Mouse (Mus musculus) kidney, adult 2 months (tissue): ENCODE results near the gene Shmt2.

Experiments
- CTCF ChIP-seq: fragments of 200-500 bp; conservative IDR thresholded peaks from 2 replicates; pipeline ENCODE4 v1.5.1; 2011; ENCODE audit warnings: low read depth, mild to moderate bottlenecking, control low read depth, low read length, moderate library complexity, mixed read lengths; ENCODE audit not compliant: insufficient read depth, insufficient read length
- POLR2A ChIP-seq: fragments of 200-500 bp; IDR thresholded peaks from one replicate; pipeline ENCODE4 v1.6.1; 2011; ENCODE audit warnings: low read depth, low read length, control low read depth

DNA sequence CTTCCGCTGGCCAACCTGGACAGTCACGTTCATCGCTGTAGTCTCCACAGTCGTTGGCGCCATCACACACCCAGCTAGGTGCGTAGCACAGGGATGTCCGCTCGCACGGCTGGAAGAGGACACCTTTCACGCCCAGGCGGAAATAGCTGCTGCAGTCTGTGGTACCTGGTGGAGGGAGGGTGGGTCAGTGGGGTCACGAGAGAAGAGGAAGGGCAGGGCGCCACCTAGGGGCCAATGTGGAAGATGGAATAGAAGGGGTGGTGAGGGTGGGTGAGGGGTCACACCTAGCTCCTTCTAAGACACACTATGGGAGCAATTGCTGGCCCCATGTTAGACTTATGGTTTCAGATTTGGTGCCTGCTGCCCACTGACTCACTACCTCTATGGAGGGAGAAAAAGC lies 35.2 kb upstream of the Shmt2 start:
- TF ChIP-seq CTCF (peak; percentile 37), POLR2A (no peak)
